Mouse (Mus musculus): ENCODE data around the gene Cacna1c.
A peak's percentile ranks its signal among the peaks of the same experiment; 100 is the strongest.

The Cacna1c gene

DNA sequence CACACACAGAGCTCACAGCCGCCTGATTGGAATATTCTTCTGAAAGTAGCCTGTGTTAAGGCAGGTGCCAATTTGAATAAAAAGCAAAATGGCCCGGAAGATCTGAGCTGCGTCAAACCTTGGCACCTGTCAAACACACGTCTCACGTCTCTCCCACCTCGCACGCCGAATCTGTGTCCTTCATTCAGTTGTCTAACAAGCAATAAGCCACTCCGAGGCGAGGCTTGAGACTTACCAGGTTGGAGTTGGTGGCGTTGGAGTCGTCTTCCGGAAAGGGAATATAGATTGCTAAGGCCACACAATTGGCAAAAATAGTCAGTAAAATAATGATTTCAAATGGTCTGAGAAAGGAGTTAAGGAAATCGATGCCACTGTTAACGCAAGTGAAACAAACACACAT, 143.9 kb downstream of the Cacna1c start:
- DNase-seq (ENCODE audit: low spot score), result no peak

DNA sequence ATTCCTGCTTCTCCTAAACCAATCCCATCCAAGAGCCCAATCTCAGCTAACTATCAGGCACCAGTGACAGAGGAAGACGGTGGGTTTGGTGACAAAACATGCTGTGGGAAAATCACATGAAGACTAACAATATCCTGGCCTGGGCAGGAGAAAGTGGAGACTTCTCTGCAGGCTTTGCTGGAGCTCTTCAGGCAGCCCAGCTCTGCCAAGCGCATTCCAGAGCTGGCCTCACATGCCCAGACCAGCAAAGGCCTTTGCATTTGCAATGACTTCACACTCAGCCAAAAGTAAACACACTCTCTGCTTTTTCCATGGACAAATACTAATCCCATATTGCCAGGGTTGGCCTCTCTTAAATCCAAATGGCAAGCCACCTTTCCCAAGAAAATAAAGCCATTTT, 144.5 kb downstream of the Cacna1c start:
- DNase-seq (ENCODE audit: low spot score), result no peak

DNA sequence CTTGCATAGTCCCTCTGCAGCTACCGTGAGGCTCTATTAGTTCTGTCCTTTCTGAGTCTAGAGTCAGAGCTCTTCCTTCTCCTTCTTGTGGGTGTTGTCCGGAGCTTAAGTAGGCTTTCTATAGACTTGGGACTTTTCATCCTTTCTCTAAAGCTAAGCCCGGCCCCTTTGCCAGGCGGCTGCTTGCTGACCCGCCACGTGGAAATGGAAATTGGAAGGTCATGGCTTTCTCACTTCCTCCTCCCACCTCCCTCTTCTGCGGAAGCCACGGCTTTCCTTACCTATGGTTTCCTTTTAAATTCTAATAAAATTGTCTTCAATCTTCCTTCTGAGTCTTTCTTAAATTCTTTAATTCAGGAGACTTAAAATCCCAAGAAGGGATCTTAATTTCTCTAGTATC, 148.9 kb downstream of the Cacna1c start:
- no peak for DNase-seq (ENCODE audit: low spot score)

DNA sequence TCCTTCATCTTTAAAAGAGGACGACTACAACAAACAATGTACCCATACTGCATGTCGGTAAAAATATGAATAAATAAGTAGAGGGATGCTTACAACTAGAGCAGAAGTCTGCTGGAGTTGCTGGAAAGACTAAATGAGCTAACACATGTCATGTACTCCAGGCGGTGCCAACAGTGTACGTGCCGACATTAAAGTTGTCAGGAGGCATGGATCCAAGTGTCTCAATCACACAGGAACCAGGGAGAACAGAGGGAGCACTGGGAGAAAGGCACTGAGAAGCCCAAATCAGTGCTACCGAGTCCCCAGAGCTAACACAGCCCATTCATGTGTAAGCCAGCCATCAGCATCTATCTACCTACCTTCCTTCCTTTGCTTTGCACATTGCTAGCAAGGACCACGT, 150.7 kb downstream of the Cacna1c start:
- DNase-seq (ENCODE audit: low spot score), result no peak

DNA sequence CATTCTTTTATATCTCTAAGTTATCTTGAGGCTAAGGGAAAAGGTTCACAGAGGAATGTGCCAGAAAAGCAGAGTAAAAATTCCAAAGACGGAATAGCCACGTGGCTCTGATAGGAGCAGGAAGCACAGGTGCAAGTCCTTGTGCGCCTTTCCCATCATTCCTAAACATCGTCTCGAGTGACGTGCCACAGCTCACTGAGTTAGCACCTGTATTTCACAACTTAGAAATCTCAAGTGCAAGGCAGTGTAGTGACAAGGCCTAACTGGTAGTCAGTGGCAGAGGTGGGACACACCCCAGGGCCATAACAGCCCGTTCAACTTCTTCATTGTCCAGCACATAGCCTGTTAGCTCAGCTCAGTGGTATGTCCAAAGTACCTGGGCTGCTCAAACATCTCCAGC, 152.1 kb downstream of the Cacna1c start:
- DNase-seq (ENCODE audit: low spot score), result no peak

DNA sequence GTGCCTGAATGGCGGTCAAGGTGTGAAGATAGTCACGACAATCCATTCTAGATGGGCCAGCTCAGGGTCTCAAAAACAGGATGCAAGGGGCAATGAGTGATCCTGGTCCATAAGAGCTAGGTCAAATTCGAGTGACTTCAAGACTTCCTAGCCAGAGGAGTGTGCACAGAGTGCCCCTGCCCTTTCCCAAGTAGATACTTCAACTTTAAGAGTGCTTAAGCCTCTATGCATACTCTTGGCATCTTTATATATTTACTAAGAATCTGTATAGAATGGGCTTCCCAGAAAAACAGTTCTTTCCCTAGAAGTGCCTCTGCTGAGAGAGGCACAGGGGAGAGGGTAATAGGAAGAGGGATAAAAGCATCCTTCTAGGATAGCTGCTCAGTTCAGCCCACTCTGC, 153.4 kb downstream of the Cacna1c start:
- DNase-seq (ENCODE audit: low spot score), result no peak

DNA sequence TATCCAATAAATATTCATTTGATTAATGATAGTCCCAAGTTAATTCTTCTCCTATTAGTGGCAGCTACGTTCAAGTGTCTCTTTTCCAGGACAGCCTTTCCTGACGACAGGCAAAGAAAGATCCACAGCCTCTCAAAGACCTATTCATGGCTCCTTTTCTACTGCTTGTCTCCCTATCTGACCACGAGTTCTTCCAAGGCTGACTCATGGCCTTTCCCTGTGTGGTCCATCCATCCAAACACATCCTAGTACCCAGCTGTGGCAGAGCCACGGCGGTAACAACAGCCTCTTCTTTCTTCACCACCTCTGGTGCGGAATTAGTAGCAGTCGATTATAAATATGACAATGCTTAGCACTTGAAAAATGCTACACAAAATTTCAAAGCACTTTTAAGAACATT, 155.3 kb downstream of the Cacna1c start:
- no peak for DNase-seq (ENCODE audit: low spot score)

DNA sequence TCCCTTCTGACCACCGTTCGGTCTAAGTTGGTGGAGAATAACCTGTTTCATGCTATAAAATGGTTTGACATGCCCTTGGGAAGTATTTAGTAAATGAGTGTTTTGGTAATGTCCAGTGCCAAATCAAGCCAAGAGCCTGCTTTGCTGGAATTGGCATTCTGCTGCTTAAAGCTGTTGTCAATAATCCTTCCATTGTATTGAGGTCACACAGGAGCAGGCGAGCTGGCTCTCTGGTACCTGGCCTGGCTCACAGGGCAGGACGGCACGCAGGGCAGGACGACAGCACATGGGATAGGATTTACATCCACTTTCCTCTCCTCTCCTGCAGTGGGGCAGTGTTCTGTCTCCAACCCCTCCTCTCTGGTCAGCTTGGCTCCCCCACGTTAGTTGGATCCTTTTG, 156.4 kb downstream of the Cacna1c start:
- no peak for DNase-seq (ENCODE audit: low spot score)

DNA sequence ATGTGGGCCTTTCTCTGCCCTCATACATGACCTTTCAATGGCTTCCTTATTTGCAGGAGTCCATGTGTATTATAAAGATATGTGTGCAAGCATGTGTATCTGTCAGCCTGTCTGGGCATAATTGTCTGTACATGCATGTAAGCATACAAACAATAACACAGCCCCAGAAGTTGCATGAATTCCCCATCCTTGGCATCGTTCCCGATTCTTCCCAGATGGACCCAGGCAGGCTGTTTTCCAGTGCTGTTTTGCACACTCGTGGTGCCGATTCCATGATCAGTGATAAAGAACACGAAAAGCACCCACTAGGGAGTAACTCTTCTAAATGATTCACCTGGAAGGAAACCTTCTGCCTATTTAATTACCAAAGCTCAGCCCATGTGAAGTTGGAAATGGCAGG, 156.9 kb downstream of the Cacna1c start:
- DNase-seq (ENCODE audit: low spot score), result no peak

DNA sequence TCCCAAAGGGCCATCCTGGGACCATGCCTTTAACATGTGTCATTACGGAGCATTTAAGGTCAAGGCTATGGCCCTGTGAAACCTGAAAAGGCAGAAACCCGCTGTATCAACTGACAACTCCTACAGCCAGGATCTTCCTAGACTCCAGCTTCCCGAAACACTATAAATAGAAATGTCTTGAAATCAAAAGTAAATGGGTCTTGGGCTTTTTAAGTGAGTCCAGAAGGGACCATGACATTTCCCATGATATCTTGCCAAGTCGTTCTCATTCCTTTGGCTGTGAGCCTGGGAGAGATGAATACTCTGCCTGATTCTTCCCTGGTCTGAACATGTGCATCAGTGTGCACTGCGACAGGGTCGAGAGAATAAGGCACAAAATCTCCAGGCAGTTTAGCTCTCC, 158.4 kb downstream of the Cacna1c start:
- no peak for DNase-seq (ENCODE audit: low spot score)

DNA sequence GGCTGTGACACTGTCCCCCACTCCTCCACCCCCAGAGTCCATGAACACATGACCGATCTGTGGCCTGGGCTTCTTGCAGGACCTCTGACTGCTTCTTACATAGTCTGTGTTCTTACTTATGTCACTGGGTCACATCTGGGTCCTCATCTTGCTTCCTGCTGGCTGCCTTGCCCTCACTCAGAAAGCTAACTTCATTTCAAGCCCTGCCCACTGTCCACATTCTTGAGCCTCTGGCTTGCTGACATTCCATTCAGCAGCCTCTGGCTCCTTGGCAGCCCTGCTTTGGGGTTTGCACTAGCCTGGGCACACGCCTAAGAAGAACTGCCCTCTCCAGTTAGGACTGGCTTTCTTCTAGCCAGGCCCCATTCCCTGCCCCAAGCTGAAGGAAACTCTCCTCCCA, 159.2 kb downstream of the Cacna1c start:
- DNase-seq (ENCODE audit: low spot score), result peak; percentile 48

DNA sequence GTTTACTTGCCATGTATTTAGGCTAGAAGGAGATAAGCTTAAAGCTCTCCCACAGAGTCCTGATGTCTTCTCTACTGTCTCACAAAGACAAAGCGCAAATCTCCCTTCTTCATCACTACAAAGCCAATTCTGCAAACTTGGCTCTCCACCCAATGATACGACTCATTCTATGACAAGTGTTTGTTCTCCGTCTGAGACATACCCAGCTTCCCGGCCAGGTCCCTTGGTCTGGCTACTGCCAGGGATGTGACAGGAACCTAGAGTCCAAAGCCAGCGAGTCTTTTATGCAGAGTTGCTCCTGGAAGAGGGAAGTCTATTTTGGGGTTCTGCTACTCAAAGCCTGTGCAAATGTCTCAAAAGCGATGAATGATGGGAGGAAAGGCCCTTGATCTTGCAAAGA, 160.9 kb downstream of the Cacna1c start:
- DNase-seq (ENCODE audit: low spot score), result no peak

DNA sequence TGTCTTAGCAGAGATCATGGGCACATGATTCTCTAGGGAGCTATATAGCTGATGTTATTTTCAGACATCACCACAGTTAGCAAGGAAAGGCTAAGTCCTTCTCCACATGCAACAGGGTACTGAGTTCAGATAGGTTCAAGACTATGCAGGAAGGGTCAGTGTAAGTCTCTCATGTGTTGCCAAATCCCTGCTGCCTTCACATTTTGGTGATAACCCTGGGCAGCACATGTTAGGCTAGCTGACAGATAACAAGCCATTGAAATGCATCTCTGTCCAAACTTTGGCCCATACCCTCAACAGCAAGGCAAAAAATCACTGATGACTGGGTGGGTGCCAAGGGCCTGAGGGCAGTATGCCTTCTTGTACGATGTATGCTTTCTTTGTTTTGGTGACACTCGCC, 161.3 kb downstream of the Cacna1c start:
- DNase-seq (ENCODE audit: low spot score), result no peak

DNA sequence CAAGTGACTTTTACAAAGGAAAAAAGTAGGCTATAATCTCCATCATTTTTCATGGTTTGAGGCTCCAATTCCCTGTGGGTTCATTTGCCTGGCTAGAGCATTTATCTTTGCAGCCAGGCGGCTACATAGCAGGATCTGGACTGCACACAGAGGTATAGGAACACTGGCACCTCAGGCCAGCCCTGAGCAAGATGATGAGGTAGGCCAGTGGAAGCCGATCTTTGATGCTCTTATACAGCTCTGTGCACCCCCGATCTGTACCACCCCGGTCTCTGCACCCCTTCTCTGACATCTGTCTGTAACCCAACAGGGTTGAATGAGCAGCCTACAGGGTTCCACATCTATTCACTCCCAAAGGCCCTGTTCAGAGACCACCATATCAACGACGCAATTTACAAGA, 168.3 kb downstream of the Cacna1c start:
- no peak for DNase-seq (ENCODE audit: low spot score)

DNA sequence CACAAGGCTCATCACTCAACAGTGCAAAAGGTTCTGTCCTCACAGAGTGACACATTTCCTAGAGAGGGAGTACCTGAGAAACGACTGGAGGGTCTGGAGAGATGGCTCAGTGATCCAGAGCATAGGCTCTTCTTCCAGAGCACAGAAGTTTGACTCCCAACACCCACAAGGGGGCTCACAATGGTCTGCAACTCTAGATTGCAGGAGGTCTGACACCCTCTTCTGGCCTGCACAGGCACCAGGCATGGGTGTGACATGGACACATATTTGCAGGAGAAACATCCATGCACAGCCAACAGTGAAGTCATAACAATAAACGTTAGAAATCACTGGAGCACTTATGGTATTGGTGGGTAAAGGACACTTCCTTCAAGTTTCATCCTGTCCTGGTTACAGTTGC, 173.4 kb downstream of the Cacna1c start:
- no peak for DNase-seq (ENCODE audit: low spot score)

DNA sequence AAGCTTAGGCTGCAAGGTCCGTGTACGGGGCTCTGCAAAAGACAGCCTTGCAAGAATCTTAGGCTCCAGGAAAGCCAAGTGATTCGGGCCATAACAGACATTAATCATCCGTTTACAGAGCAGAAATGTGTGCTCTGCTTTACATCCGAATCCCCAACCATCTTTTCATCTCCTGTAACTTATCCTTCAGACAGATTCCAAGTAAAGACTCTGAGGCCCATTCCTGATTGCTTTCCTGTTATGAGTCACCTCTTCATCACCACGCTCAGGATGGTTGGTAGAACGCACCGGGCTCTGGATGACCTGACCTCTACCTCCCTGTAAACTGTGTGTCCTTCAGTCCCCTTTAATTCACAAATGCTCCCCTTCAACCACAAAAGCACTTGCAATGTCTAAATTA, 175.0 kb downstream of the Cacna1c start:
- DNase-seq (ENCODE audit: low spot score), result no peak

DNA sequence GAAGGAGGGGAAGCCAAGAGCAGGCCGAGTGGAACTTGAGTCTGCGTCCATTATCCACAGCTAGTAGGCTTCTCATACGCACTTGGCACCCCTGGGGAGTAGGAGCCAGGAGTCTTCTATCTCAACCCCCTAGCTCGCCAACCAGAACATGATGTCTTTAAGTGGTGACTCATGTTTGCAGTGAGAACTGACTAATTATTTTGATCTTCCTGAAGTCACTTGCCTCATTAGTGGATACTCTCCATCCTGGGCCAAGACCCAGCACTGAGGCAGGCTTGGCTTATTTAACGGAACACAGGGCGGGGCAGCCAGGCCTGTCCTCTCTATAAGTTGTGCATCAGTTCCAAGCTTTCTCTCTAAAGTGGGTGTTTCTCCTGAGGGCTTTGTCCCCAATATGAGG, 177.3 kb downstream of the Cacna1c start:
- no peak for DNase-seq (ENCODE audit: low spot score)

DNA sequence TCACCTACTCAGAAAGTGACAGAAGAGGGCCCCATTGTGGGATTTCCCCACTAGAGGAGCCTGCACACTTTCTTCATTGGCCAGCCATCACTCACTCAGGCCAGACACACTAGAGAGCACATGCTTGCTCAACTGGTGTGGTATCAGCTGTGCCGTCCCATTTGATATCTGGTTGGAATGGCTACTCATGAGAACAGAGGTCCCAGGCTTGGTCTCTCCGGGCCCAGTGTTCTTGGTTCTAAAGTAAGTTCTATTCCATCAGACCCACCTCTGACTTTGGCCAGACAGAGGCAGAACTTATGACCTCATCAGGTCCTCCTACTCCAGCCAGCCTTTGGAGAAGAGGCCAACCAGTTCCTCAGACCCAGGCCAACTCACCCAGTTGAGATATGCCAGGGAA, 178.0 kb downstream of the Cacna1c start:
- DNase-seq (ENCODE audit: low spot score), result no peak

DNA sequence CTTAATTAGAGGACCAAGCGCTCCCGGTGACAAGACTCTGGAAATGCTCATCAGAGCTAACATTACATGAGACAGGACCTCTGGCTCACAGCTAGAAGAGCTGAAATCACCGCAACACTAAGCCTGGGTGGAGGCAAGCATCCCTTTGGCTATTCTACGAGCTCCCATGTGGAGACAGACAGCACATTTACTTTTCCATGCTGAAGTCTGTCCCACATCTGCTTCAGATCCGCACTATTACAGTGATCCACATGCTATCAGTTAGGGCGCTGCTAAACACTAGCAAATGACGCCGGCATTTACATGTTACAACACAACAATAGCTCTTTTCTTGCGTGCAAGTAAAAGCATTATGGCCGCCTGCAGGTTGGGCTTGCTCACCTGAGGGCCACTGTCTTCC, 178.7 kb downstream of the Cacna1c start:
- no peak for DNase-seq (ENCODE audit: low spot score)

DNA sequence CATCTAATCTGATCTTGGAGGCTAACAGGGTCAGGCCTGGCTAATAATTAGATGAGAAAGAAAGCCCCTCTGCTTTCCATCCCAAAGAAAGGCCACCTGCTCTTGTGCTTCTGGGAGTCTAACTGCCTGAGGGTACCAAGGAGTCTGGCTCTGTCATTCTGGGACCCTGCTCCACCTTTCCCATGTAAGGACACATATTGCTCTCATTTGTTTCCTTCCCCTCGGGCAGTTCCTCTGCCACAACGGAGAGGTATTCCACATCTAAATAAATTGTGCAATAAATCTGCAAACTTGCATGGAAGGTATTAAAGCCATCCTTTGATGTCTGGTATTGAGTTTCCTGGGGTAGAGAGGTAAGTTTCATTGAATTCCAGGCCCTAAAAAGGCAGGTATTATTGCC, 180.9 kb downstream of the Cacna1c start:
- no peak for DNase-seq (ENCODE audit: low spot score)

DNA sequence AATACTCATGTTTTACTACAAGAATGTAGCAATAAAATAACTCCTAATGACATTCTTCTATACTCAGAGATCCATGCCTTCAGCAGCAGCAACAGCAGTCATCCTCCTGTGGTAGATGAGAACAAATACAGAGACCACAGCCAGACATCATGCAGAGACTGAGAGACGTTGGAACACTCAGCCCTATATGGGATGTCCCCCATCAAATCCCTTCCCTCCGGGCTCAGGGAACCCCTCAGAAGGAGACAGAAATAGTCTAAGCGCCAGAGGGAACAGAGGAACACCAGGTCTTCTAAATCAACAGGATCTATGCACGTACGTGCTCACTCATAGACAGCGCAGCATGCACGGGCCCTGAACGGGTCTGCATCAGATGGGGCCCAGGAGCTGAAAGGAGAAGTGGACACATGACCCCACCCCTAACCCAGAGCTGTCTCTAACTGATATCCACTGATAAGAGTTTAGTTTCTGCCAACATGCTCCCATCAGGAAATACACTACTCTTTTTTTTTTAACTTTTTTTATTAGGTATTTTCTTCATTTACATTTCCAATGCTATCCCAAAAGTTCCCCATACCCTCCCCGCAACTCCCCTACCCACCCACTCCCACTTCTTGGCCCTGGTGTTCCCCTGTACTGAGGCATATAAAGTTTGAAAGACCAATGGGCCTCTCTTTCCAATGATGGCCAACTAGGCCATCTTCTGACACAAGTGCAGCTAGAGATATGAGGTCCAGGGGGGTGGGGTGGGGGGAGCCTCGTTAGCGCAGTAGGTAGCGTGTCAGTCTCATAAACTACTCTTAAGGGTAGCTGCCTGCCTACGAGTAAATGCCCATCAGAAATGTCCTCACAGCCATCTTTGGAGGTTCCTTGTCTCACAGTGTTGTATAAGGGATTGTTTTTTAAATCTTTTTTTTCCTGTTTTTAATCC, 182.8 kb downstream of the Cacna1c start:
- DNase-seq (ENCODE audit: low spot score), result no peak

DNA sequence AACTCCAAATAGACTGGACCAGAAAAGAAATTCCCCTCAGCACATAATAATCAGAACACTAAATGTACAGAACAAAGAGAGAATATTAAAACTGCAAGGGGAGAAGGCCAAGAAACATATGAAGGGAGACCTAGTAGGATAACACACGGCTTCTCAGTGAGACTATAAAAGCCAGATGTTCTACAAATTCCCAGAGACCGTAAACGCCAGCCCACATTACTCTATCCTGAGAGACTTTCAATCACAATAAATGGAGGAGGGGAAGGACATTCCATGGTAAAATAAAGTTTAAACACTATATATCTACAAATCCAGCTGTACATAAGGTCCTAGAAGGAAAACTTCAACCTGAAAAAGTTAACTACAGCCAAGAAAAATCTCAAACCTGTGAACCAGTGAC, 185.3 kb downstream of the Cacna1c start:
- no peak for DNase-seq (ENCODE audit: low spot score)

DNA sequence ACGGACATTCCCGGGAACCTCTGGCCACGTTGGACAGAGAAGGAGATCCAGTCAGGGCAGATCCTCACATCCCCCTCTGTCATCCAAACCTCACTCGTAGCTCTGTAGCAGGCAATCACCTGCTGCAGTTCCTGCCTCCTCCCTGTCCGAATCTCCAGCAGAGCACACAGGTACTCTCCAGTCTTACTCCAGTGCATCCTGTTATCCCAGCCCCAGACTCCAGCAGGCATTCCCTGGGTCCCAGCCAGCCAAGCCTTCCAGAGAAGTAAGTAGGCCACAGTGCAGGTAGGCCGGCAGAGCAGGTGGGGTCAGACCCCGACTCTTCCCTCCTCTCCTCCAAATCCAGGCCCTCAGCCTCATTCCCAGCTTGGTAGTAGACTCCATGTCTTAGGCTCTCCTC, 186.7 kb downstream of the Cacna1c start:
- no peak for DNase-seq (ENCODE audit: low spot score)

DNA sequence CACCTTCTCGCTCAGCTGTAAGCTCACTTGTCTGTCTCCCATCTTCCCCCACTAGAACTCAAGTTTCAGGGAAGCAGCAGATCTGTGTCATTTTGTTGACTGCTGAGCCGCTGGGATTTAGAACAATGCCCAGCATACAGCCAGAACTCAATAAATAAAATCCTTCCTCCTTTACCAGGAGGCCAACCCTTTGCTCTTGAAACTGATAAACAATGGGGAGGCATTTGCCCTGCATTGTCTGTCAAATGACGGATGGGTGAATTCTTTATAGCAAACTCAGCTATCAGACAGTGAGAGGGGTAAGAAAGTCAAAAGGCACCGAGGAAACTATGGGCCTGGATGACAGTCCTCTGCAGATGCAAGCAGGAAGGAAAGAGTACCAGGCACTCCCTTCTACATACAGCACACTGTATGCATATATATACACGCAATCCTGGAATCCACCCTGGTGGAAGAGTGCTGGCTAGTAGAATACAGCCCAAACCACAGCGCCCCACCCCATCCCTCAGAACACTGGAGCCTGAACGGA, 187.5 kb downstream of the Cacna1c start:
- no peak for DNase-seq (ENCODE audit: low spot score)
